Mouse (Mus musculus) thymus, postnatal 14 days (tissue): ENCODE data around the gene Pmvk.
A peak's percentile ranks its signal among the peaks of the same experiment; 100 is the strongest.

Experiments
- DNase-seq: peaks from one replicate; pipeline ENCODE4 v3.0.0; 2021

The Pmvk gene

GRCm38 (mm10) chr3:89484766-89485524 is 30.6 kb downstream of the Pmvk start:
- DNase-seq = peak; percentile 87

GRCm38 (mm10) chr3:89486111-89486510 is 31.8 kb downstream of the Pmvk start:
- DNase-seq = no peak

- no peak for DNase-seq
These were observed 32.8 kb downstream of the Pmvk start for GRCm38 (mm10) chr3:89486916-89487702.

- no peak for DNase-seq
These were observed 36.4 kb downstream of the Pmvk start for GRCm38 (mm10) chr3:89490790-89491189.

- no peak for DNase-seq
These were observed 37.2 kb downstream of the Pmvk start for GRCm38 (mm10) chr3:89491559-89491958.

GRCm38 (mm10) chr3:89492701-89493151 is 38.4 kb downstream of the Pmvk start:
- no peak for DNase-seq

GRCm38 (mm10) chr3:89494630-89495029 is 40.3 kb downstream of the Pmvk start:
- DNase-seq = no peak

- no peak for DNase-seq
These were observed 42.0 kb downstream of the Pmvk start for GRCm38 (mm10) chr3:89496366-89496765.

GRCm38 (mm10) chr3:89499696-89500095 is 45.4 kb downstream of the Pmvk start:
- no peak for DNase-seq

GRCm38 (mm10) chr3:89501486-89501885 is 47.1 kb downstream of the Pmvk start:
- no peak for DNase-seq

- no peak for DNase-seq
These were observed 48.2 kb downstream of the Pmvk start for GRCm38 (mm10) chr3:89502551-89502950.

GRCm38 (mm10) chr3:89508041-89508440 is 53.7 kb downstream of the Pmvk start:
- no peak for DNase-seq

- peak; percentile 34 for DNase-seq
These were observed 56.6 kb downstream of the Pmvk start for GRCm38 (mm10) chr3:89510979-89511378.

- DNase-seq = no peak
These were observed 57.1 kb downstream of the Pmvk start for GRCm38 (mm10) chr3:89511400-89511799.

- peak; percentile 21 for DNase-seq
These were observed 57.9 kb downstream of the Pmvk start for GRCm38 (mm10) chr3:89512225-89512624.

GRCm38 (mm10) chr3:89515444-89515843 is 61.1 kb downstream of the Pmvk start:
- DNase-seq = no peak

- no peak for DNase-seq
These were observed 62.0 kb downstream of the Pmvk start for GRCm38 (mm10) chr3:89516321-89516720.
